Mouse (Mus musculus): ENCODE results near the gene Wipi1. TPM values are rescaled to one million over a fixed set of nuclear protein-coding genes. Genes with fewer than 3 reads are reported as not detected.

The Wipi1 gene
- polyA plus RNA-seq, 1 experiment: 7.0 TPM

- no peak for DNase-seq
- WGBS: 66% methylated on average over 13 of the region's 13 CpGs
- Histone ChIP-seq H3K27me3 (ENCODE audit: control insufficient read depth, insufficient read depth, low read length) (no peaks in the 10 kb centered on the region), H3K4me1 (replicated peaks; ENCODE audit: control insufficient read depth, insufficient read depth, low read length) (peaks cover 15% of the 10 kb centered on the region), H3K36me3 (ENCODE audit: control insufficient read depth, insufficient read depth, low read length) (no peaks in the 10 kb centered on the region), H3K4me3 (ENCODE audit: control insufficient read depth, insufficient read depth, low read length) (no peak overlapping the region), H3K27ac (ENCODE audit: control insufficient read depth, insufficient read depth, low read length) (no peak overlapping the region)
- no peak for TF ChIP-seq POLR2A (IDR thresholded peaks at IDR 0.05; ENCODE audit: control insufficient read depth, extremely low read depth, insufficient read depth, low read length, poor library complexity)
- TF ChIP-seq CTCF (IDR thresholded peaks at IDR 0.05; ENCODE audit: borderline replicate concordance, control insufficient read depth, extremely low read depth, insufficient read depth, low read length, poor library complexity): no peak
Observed at GRCm38 (mm10) chr11:109587019-109587418, 24.7 kb downstream of the Wipi1 start.

GRCm38 (mm10) chr11:109586424-109586823, 25.3 kb downstream of the Wipi1 start:
- Histone ChIP-seq H3K27ac (ENCODE audit: control insufficient read depth, insufficient read depth, low read length) (no peak overlapping the region), H3K36me3 (ENCODE audit: control insufficient read depth, insufficient read depth, low read length) (no peaks in the 10 kb centered on the region), H3K4me1 (replicated peaks; ENCODE audit: control insufficient read depth, insufficient read depth, low read length) (peaks cover 12% of the 10 kb centered on the region), H3K27me3 (ENCODE audit: control insufficient read depth, insufficient read depth, low read length) (no peaks in the 10 kb centered on the region), H3K4me3 (ENCODE audit: control insufficient read depth, insufficient read depth, low read length) (no peak overlapping the region)
- TF ChIP-seq POLR2A (IDR thresholded peaks at IDR 0.05; ENCODE audit: control insufficient read depth, extremely low read depth, insufficient read depth, low read length, poor library complexity) (no peak), CTCF (IDR thresholded peaks at IDR 0.05; ENCODE audit: borderline replicate concordance, control insufficient read depth, extremely low read depth, insufficient read depth, low read length, poor library complexity) (no peak)
- 77% methylated on average over 2 of the region's 2 CpGs for WGBS
- no peak for DNase-seq

GRCm38 (mm10) chr11:109584843-109585713, 26.7 kb downstream of the Wipi1 start:
- no peaks in the 10 kb centered on the region for H3K27me3 ChIP-seq (ENCODE audit: control insufficient read depth, insufficient read depth, low read length)
- H3K4me3 ChIP-seq (ENCODE audit: control insufficient read depth, insufficient read depth, low read length): no peak overlapping the region
- DNase-seq: peak; percentile 77
- no peak overlapping the region for H3K27ac ChIP-seq (ENCODE audit: control insufficient read depth, insufficient read depth, low read length)
- H3K4me1 ChIP-seq (replicated peaks; ENCODE audit: control insufficient read depth, insufficient read depth, low read length): peaks cover 9% of the 10 kb centered on the region
- WGBS: 49% methylated on average over 11 of the region's 11 CpGs
- H3K36me3 ChIP-seq (ENCODE audit: control insufficient read depth, insufficient read depth, low read length): no peaks in the 10 kb centered on the region
- TF ChIP-seq CTCF (IDR thresholded peaks at IDR 0.05; ENCODE audit: borderline replicate concordance, control insufficient read depth, extremely low read depth, insufficient read depth, low read length, poor library complexity) (peak; percentile 32; the same call in 1 of the 2 replicates), POLR2A (IDR thresholded peaks at IDR 0.05; ENCODE audit: control insufficient read depth, extremely low read depth, insufficient read depth, low read length, poor library complexity) (no peak)

DNA sequence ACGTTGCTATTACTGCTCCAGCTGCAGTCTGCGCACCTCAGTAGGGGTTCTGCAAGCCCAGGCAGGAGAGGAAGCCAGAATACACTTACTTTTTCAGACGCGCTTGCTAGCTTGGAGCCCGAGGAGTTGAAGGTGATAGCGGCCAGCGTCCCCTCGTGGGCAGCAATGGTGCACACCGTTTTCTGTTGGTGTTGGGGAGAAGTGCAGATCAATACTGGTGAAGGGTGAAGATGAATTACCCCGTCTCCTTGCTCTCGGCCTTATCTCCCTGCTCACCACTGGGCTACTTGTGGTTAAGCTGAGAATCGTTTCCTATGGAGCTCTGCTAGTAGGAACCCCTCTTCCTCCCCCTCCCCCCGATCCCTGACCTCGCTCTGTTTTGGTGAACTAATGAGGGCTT, 27.8 kb downstream of the Wipi1 start:
- 58% methylated on average over 14 of the region's 14 CpGs for WGBS
- TF ChIP-seq POLR2A (IDR thresholded peaks at IDR 0.05; ENCODE audit: control insufficient read depth, extremely low read depth, insufficient read depth, low read length, poor library complexity): no peak
- no peak for TF ChIP-seq CTCF (IDR thresholded peaks at IDR 0.05; ENCODE audit: borderline replicate concordance, control insufficient read depth, extremely low read depth, insufficient read depth, low read length, poor library complexity)
- DNase-seq: no peak
- H3K4me1 ChIP-seq (replicated peaks; ENCODE audit: control insufficient read depth, insufficient read depth, low read length): peaks cover 9% of the 10 kb centered on the region
- H3K27ac ChIP-seq (ENCODE audit: control insufficient read depth, insufficient read depth, low read length): no peak overlapping the region
- H3K36me3 ChIP-seq (ENCODE audit: control insufficient read depth, insufficient read depth, low read length): no peaks in the 10 kb centered on the region
- no peak overlapping the region for H3K4me3 ChIP-seq (ENCODE audit: control insufficient read depth, insufficient read depth, low read length)
- H3K27me3 ChIP-seq (ENCODE audit: control insufficient read depth, insufficient read depth, low read length): no peaks in the 10 kb centered on the region

DNA sequence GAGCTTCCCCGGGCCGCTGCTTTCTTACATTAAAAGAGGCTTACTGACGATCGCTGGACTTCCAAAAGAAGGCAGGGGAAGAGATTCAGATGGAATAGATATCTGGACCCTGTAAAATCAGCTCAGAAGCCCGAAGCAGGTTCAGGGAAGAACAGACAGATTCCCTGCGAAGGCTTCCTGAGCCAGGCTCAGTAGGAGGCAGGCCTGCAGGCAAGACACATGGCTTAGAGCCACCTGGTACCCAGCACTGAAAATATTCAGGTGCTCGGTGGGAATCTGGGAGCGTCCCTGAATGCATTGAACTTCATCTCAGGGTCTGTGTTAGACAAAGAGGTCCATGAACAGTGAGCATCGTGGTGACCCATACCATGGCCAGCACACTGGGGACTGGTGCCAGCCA, 31.8 kb downstream of the Wipi1 start:
- no peak for TF ChIP-seq CTCF (IDR thresholded peaks at IDR 0.05; ENCODE audit: borderline replicate concordance, control insufficient read depth, extremely low read depth, insufficient read depth, low read length, poor library complexity)
- no peak for TF ChIP-seq POLR2A (IDR thresholded peaks at IDR 0.05; ENCODE audit: control insufficient read depth, extremely low read depth, insufficient read depth, low read length, poor library complexity)
- Histone ChIP-seq H3K4me3 (ENCODE audit: control insufficient read depth, insufficient read depth, low read length) (no peak overlapping the region), H3K4me1 (replicated peaks; ENCODE audit: control insufficient read depth, insufficient read depth, low read length) (no peaks in the 10 kb centered on the region), H3K27me3 (ENCODE audit: control insufficient read depth, insufficient read depth, low read length) (no peaks in the 10 kb centered on the region), H3K27ac (ENCODE audit: control insufficient read depth, insufficient read depth, low read length) (no peak overlapping the region), H3K36me3 (ENCODE audit: control insufficient read depth, insufficient read depth, low read length) (no peaks in the 10 kb centered on the region)
- DNase-seq: no peak
- WGBS: 98% methylated on average over 9 of the region's 9 CpGs

- H3K27ac ChIP-seq (ENCODE audit: control insufficient read depth, insufficient read depth, low read length): no peak overlapping the region
- no peak for TF ChIP-seq CTCF (IDR thresholded peaks at IDR 0.05; ENCODE audit: borderline replicate concordance, control insufficient read depth, extremely low read depth, insufficient read depth, low read length, poor library complexity)
- TF ChIP-seq POLR2A (IDR thresholded peaks at IDR 0.05; ENCODE audit: control insufficient read depth, extremely low read depth, insufficient read depth, low read length, poor library complexity): no peak
- no peaks in the 10 kb centered on the region for H3K36me3 ChIP-seq (ENCODE audit: control insufficient read depth, insufficient read depth, low read length)
- H3K4me1 ChIP-seq (replicated peaks; ENCODE audit: control insufficient read depth, insufficient read depth, low read length): no peaks in the 10 kb centered on the region
- 15% methylated on average over 3 of the region's 3 CpGs for WGBS
- H3K4me3 ChIP-seq (ENCODE audit: control insufficient read depth, insufficient read depth, low read length): no peak overlapping the region
- DNase-seq: no peak
- no peaks in the 10 kb centered on the region for H3K27me3 ChIP-seq (ENCODE audit: control insufficient read depth, insufficient read depth, low read length)
Observed at GRCm38 (mm10) chr11:109578536-109578935, 33.2 kb downstream of the Wipi1 start.
